Mouse (Mus musculus): ENCODE data around the gene 1110051M20Rik.

- TF ChIP-seq POLR2A (IDR thresholded peaks at IDR 0.05; ENCODE audit: insufficient read depth, low read depth, low read length): no peak
- TF ChIP-seq CTCF (IDR thresholded peaks at IDR 0.05): no peak
Observed at GRCm38 (mm10) chr2:91439271-91439670, 5.2 kb downstream of the 1110051M20Rik start.

Data from heart, adult 2 months (tissue).